Mouse (Mus musculus): ENCODE results near the gene Rufy3. TPM values are rescaled to one million over a fixed set of nuclear protein-coding genes. Genes with fewer than 3 reads are reported as not detected.

The Rufy3 gene
- polyA plus RNA-seq, 1 experiment from 2014 or later, result 3.7 TPM

DNA sequence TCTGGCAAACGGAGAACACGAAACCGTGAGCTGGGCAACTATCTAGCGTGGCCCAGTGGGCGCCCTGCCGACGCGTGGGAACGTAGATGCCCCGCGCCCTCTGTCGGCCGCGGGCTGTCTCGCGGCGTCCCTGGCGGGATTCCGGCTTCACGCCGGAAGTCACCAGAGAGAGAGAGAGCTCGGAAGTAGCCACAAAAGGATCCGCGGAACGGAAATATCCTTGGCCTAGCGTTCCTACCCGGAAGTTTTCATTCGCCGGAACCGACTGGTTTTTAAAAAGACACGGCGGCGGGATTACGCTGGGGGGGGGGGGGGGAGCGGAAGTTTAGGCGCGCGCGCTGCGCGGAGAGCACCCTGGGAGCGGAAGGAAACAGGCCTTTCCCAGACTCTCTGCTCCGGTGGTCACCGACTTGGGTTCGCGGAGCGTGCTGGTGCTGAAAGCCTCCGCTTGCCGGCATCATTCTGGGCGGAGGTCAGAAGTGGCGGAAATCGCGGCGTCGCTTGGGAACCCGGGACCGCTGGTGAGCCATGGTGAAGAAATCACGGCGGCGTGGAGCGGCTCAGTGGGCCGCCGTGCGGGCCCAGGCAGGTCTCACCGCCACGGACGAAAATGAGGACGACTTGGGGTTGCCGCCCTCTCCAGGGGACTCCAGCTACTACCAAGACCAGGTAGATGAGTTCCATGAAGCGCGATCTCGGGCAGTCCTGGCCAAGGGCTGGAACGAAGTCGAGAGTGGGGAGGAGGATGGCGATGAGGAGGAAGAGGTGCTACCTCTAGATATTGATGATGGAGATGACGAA, 10.6 kb upstream of the Rufy3 start, which contains the start of gene Utp3:
Utp3 (plus strand) TSS at position 377 of the 801 bp plus-strand sequence.
- Histone ChIP-seq H3K27me3 (no peaks in the 10 kb centered on the region), H3K4me1 (replicated peaks) (peaks cover 25% of the 10 kb centered on the region), H3K36me3 (no peaks in the 10 kb centered on the region), H3K4me2 (peak within 1 kb of the TSS; percentile 95), H3K9me3 (replicated peaks) (no peaks in the 10 kb centered on the region), H3K4me3 (replicated peaks) (peak within 1 kb of the TSS; percentile 94), H3K27ac (peak within 1 kb of the TSS; percentile 90), H3K9ac (peak within 1 kb of the TSS; percentile 91)
- DNase-seq (peak; percentile 89), ATAC-seq (ENCODE audit: low read depth) (peak; percentile 95)
- under 1% methylated on average over 76 of the region's 76 CpGs for WGBS (ENCODE audit: insufficient replicate concordance)

- Histone ChIP-seq H3K4me1 (replicated peaks) (peaks cover 24% of the 10 kb centered on the region), H3K27me3 (no peaks in the 10 kb centered on the region), H3K4me2 (no peak overlapping the region), H3K4me3 (replicated peaks) (no peak overlapping the region), H3K9me3 (replicated peaks) (no peaks in the 10 kb centered on the region), H3K9ac (no peak overlapping the region), H3K27ac (no peak overlapping the region), H3K36me3 (no peaks in the 10 kb centered on the region)
- WGBS (ENCODE audit: insufficient replicate concordance), result 33% methylated on average over 1 of the region's 1 CpGs
- ATAC-seq (ENCODE audit: low read depth), result no peak
- DNase-seq, result no peak
These were observed 5.8 kb upstream of the Rufy3 start for GRCm38 (mm10) chr5:88558991-88559390.

DNA sequence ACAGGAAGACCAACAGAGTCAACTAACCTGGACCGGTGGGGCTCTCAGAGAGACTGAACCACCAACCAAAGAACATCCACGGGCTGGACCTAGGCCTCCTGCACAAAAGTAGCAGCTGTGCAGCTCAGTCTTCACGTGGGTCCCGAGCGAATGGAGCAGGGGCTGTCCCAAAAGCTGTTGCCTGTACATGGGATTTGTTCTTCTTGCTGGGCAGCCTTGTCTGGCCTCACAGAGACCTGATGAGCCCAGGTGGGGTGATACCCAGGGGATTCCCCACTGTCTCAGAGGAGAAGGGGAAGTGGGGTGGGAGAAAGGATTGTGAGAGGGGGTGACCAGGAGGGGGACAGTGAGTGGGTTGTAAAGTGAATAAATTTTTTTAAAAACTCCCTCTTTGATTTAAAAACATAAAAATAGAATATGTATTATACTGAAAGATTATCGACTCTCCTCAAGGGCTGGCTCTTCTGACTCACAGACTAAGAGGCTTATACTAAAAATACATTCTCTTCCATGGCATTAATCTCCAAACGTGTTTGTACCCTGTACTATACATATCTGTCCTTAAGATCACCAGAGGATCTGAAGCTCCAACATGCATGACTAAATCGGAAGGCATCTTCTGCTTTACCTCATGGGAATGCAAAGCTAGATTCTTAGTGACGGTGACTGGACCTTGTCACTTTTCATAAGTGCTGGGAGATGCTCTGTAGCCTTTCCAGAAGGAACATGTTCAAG, 3.6 kb upstream of the Rufy3 start:
- H3K9ac ChIP-seq, result no peak overlapping the region
- H3K4me1 ChIP-seq (replicated peaks), result peaks cover 25% of the 10 kb centered on the region
- H3K36me3 ChIP-seq, result no peaks in the 10 kb centered on the region
- no peak overlapping the region for H3K4me3 ChIP-seq (replicated peaks)
- WGBS (ENCODE audit: insufficient replicate concordance), result 69% methylated on average over 9 of the region's 9 CpGs
- DNase-seq, result no peak
- no peak for ATAC-seq (ENCODE audit: low read depth)
- H3K27me3 ChIP-seq, result peaks cover 4% of the 10 kb centered on the region; the same call in 1 of the 2 replicates
- H3K27ac ChIP-seq, result no peak overlapping the region
- H3K9me3 ChIP-seq (replicated peaks), result no peaks in the 10 kb centered on the region
- no peak overlapping the region for H3K4me2 ChIP-seq

DNA sequence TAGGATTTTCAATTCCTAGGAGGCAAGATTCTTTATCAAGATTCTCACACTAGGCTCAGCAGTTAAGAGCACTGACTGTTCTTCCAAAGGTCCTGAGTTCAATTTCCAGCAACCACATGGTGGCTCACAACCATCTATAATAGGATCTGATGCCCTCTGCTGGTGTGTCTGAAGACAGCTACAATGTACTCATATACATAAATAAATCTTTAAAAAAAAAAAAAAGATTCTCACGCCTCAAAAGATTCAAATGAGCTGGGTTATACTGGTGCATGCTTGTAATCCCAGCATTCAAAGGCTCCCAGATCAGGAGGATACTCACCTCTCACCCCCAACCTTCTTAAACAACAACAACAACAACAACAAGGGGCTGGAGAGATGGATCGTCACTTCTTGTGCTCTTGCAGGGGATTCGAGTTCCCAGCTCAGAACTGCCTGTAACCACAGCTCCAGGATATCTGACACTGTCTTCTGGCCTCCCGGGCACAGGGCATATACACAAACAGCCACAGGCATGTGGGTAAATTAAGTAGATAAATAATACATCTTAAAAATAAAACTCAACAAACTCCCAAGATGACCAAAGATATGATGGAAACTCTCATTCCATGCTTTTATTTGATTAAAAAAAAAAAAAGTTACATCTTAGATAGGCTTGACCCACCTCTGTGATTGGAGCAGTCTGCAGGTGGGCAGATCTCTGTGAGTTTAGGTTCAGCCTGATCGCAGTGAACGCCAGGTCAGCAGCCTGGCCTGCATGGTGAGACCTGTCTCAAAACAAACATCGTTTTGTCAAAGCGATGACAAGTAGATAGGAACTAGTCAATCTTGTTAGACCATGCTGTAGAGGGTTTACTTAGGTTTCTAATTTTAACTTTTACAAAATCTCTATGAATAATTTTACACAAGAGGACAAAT, 1.7 kb upstream of the Rufy3 start:
- H3K4me3 ChIP-seq (replicated peaks), result no peak overlapping the region
- no peak overlapping the region for H3K27ac ChIP-seq
- peaks cover 24% of the 10 kb centered on the region for H3K4me1 ChIP-seq (replicated peaks)
- no peaks in the 10 kb centered on the region for H3K36me3 ChIP-seq
- no peaks in the 10 kb centered on the region for H3K9me3 ChIP-seq (replicated peaks)
- 61% methylated on average over 8 of the region's 8 CpGs for WGBS (ENCODE audit: insufficient replicate concordance)
- no peak for DNase-seq
- H3K27me3 ChIP-seq, result peaks cover 4% of the 10 kb centered on the region; the same call in 1 of the 2 replicates
- no peak overlapping the region for H3K9ac ChIP-seq
- H3K4me2 ChIP-seq, result no peak overlapping the region
- no peak for ATAC-seq (ENCODE audit: low read depth)

GRCm38 (mm10) chr5:88565148-88566033, 551 bp downstream of the Rufy3 start:
- H3K9ac ChIP-seq, result peak overlapping the region; percentile 83
- H3K27me3 ChIP-seq, result peaks cover 4% of the 10 kb centered on the region; the same call in 1 of the 2 replicates
- H3K4me3 ChIP-seq (replicated peaks), result peak overlapping the region; percentile 84
- peak; percentile 71 for ATAC-seq (ENCODE audit: low read depth)
- H3K4me2 ChIP-seq, result peak overlapping the region; percentile 98
- no peaks in the 10 kb centered on the region for H3K9me3 ChIP-seq (replicated peaks)
- peak; percentile 24 for DNase-seq
- H3K36me3 ChIP-seq, result no peaks in the 10 kb centered on the region
- H3K27ac ChIP-seq, result peak overlapping the region; percentile 74
- peaks cover 24% of the 10 kb centered on the region for H3K4me1 ChIP-seq (replicated peaks)
- WGBS (ENCODE audit: insufficient replicate concordance), result under 1% methylated on average over 71 of the region's 119 CpGs

GRCm38 (mm10) chr5:88566034-88566841, 1.4 kb downstream of the Rufy3 start:
- H3K36me3 ChIP-seq, result peaks cover 3% of the 10 kb centered on the region; the same call in 1 of the 2 replicates
- DNase-seq (peak; percentile 40), ATAC-seq (ENCODE audit: low read depth) (peak; percentile 45)
- peak overlapping the region; percentile 74 for H3K27ac ChIP-seq
- no peaks in the 10 kb centered on the region for H3K9me3 ChIP-seq (replicated peaks)
- peaks cover 24% of the 10 kb centered on the region for H3K4me1 ChIP-seq (replicated peaks)
- H3K4me3 ChIP-seq (replicated peaks), result peak overlapping the region; percentile 84
- peak overlapping the region; percentile 98 for H3K4me2 ChIP-seq
- peaks cover 4% of the 10 kb centered on the region; the same call in 1 of the 2 replicates for H3K27me3 ChIP-seq
- H3K9ac ChIP-seq, result peak overlapping the region; percentile 83
- 3% methylated on average over 14 of the region's 14 CpGs for WGBS (ENCODE audit: insufficient replicate concordance)

- H3K27ac ChIP-seq, result no peak overlapping the region
- H3K4me2 ChIP-seq, result no peak overlapping the region
- ATAC-seq (ENCODE audit: low read depth), result no peak
- 78% methylated on average over 3 of the region's 3 CpGs for WGBS (ENCODE audit: insufficient replicate concordance)
- no peak for DNase-seq
- H3K9me3 ChIP-seq (replicated peaks), result no peaks in the 10 kb centered on the region
- no peak overlapping the region for H3K4me3 ChIP-seq (replicated peaks)
- H3K36me3 ChIP-seq, result peaks cover 3% of the 10 kb centered on the region; the same call in 1 of the 2 replicates
- H3K9ac ChIP-seq, result no peak overlapping the region
- peaks cover 2% of the 10 kb centered on the region; the same call in 1 of the 2 replicates for H3K27me3 ChIP-seq
- H3K4me1 ChIP-seq (replicated peaks), result peaks cover 18% of the 10 kb centered on the region
These were observed 4.7 kb downstream of the Rufy3 start for GRCm38 (mm10) chr5:88569541-88569940.

DNA sequence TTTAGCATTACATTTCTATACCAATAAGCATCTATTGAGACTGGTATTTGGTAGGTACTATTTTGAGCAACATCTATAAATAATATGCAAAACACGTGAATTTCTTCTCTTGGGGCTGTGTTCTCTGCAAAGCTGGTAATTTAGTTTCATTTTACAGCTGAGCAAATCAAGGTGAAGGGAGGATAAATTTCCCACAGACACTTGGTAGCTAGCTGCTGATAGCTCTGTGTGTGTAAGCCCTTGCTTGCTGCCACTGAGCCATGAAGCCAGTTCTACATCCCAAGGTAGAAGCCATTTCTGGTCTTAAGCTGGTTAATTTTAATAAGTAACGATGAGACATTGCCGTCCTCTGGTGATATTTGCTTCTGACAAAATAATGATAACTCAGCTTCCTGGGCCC, 10.0 kb downstream of the Rufy3 start:
- ATAC-seq (ENCODE audit: low read depth), result no peak
- 69% methylated on average over 3 of the region's 3 CpGs for WGBS (ENCODE audit: insufficient replicate concordance)
- no peak overlapping the region for H3K9ac ChIP-seq
- no peaks in the 10 kb centered on the region for H3K27me3 ChIP-seq
- no peak for DNase-seq
- no peak overlapping the region for H3K4me2 ChIP-seq
- H3K36me3 ChIP-seq, result peaks cover 3% of the 10 kb centered on the region; the same call in 1 of the 2 replicates
- H3K9me3 ChIP-seq (replicated peaks), result no peaks in the 10 kb centered on the region
- H3K4me1 ChIP-seq (replicated peaks), result no peaks in the 10 kb centered on the region
- H3K27ac ChIP-seq, result no peak overlapping the region
- no peak overlapping the region for H3K4me3 ChIP-seq (replicated peaks)

DNA sequence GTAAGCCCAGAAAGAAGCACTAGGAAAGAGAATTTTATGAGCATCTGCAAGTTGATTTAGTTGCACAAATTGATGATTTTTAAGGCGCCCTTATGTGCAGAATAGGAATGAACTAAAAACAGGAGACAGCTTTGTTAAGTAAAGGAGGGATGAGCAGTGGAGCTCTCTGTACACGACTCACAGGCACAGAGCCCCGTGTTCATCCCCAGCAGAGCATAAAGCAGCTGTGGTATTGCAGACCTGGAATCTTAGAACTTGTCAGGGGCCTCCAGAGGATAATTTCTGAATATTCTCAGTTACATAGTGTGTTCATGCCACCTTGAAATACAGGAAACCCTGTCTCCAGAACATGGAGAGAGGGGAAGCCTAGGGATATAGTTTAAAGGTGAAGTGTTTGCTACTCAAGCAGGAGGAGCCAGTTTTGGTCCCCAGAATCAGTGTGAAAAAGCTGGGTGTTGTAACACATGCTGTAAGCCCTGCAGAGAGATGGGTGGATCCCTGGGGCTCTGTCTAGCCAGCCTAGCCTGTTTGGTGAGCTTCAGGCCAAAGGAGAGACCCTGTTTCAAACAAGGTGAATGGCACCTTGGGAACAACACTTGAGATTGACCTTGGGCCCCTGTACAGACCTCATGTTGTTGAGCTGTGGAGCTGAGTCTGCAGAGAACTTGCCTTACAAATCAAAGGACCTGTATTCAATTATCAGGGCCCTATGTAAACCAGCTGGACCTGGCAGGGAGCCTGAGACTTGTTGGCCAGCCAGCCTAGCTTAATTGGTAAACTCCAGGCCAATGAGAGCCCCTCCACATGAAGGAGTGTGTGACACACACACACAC, 10.9 kb downstream of the Rufy3 start:
- H3K27me3 ChIP-seq, result no peaks in the 10 kb centered on the region
- no peaks in the 10 kb centered on the region for H3K9me3 ChIP-seq (replicated peaks)
- peaks cover 1% of the 10 kb centered on the region; the same call in 1 of the 2 replicates for H3K36me3 ChIP-seq
- H3K4me1 ChIP-seq (replicated peaks), result no peaks in the 10 kb centered on the region
- no peak overlapping the region for H3K27ac ChIP-seq
- ATAC-seq (ENCODE audit: low read depth) (no peak), DNase-seq (no peak)
- 48% methylated on average over 3 of the region's 3 CpGs for WGBS (ENCODE audit: insufficient replicate concordance)
- H3K4me3 ChIP-seq (replicated peaks), result no peak overlapping the region
- H3K9ac ChIP-seq, result no peak overlapping the region
- H3K4me2 ChIP-seq, result no peak overlapping the region

All from liver, embryonic 13.5 days (tissue).